Mouse (Mus musculus) forebrain, embryonic 10.5 days (tissue): ENCODE measurements around the gene Fgf13. TPM values are rescaled to one million over a fixed set of nuclear protein-coding genes. Genes with fewer than 3 reads are reported as not detected.

Experiments
- DNase-seq: peaks from one replicate; pipeline ENCODE4 v3.0.0-alpha.2; 2017; ENCODE audit warnings: low spot score; ENCODE audit errors: extremely low spot score
- H3K27ac ChIP-seq: fragments of 300-500 bp; sonication (generic); 2 replicates; pipeline ENCODE4 v1.5.1; 2016; ENCODE audit warnings: mild to moderate bottlenecking
- H3K27me3 ChIP-seq: fragments of 300-500 bp; sonication (generic); 2 replicates; pipeline ENCODE4 v1.6.1; 2016; ENCODE audit warnings: mild to moderate bottlenecking; ENCODE audit not compliant: poor library complexity, severe bottlenecking
- H3K36me3 ChIP-seq: fragments of 300-500 bp; sonication (generic); replicated peaks from 2 replicates; pipeline ENCODE4 v1.6.1; 2016; ENCODE audit warnings: mild to moderate bottlenecking, moderate library complexity
- H3K4me1 ChIP-seq: fragments of 300-500 bp; sonication (generic); 2 replicates; pipeline ENCODE4 v1.6.1; 2016
- H3K4me3 ChIP-seq: fragments of 300-500 bp; sonication (generic); 2 replicates; pipeline ENCODE4 v1.5.1; 2016; ENCODE audit warnings: mild to moderate bottlenecking, moderate library complexity
- H3K9me3 ChIP-seq: fragments of 300-500 bp; sonication (generic); 2 replicates; pipeline ENCODE4 v1.6.1; 2016; ENCODE audit warnings: mild to moderate bottlenecking, moderate library complexity
- WGBS: fragments of 180-500 bp; shearing (Covaris S2); methylation state at CpG from one replicate; pipeline ENCODE4 v1.1.7; 2016; 5-methylcytosine and 5-hydroxymethylcytosine counted together
- microRNA counts: library from miRNA; unstranded; fragments of <30 nt; microRNA quantifications from one replicate; lab custom pipeline; 2017
- microRNA-seq: library from miRNA; unstranded; fragments of <30 nt; microRNA quantifications from one replicate; pipeline ENCODE4, GENCODE M21; 2017
- polyA plus RNA-seq: library from polyadenylated mRNA; unstranded; fragments of >200 nt; fragmentation: Nextera tagmentation; extraction: Ambion mirVana; gene quantifications from 2 replicates; pipeline ENCODE4 v1.2.1, GENCODE M21; 2016

Gene Fgf13
- polyA plus RNA-seq, 1 experiment from 2014 or later = 20.6 TPM

DNA sequence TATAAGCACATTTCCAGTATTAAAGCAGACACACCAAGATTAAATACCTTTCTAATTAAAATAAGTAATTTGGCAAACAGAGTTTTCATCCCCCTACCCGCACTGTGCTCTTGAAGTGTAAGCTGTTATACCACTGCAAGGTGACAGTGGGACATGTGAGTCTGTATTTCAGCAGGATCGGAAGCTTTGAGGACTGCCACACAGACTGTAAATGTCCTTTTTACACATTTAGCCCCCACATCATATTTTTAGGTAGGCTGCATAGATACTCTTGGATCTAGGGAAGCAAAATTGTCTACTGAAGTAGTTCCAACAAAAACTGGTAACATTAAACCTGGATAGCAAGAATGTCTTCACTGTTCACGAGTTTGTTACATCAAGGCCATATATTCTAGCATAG, 495.8 kb downstream of the Fgf13 start:
- Histone ChIP-seq H3K4me3 (no peak overlapping the region), H3K4me1 (no peaks in the 10 kb centered on the region), H3K27ac (no peak overlapping the region), H3K9me3 (no peaks in the 10 kb centered on the region), H3K27me3 (no peaks in the 10 kb centered on the region), H3K36me3 (no peaks in the 10 kb centered on the region)
- no peak for DNase-seq
- 87% methylated on average over 3 of the region's 3 CpGs for WGBS

DNA sequence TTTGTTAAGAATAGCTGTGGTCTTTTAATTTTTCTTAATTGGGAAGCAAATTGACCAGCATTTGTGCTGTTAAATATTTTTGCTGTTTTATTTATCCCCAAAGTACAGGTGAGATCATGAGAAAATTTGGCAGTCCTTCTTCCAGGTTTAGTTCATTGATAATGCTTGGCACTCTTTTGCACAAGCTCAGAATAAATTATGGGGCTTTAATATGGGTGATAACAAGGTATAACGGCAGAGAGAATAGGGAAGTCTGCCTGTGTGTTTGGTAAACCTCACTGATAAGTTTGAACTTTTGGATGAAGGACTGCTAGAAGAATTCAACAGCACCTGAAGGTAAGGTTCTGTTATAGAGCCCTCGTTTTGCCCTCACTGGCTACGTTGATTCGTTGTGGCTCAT, 504.7 kb downstream of the Fgf13 start:
- H3K36me3 ChIP-seq = no peaks in the 10 kb centered on the region; the same call in 1 of the 2 replicates
- no peaks in the 10 kb centered on the region for H3K9me3 ChIP-seq
- no peak for DNase-seq
- no peaks in the 10 kb centered on the region for H3K4me1 ChIP-seq
- no peaks in the 10 kb centered on the region for H3K27me3 ChIP-seq
- WGBS = 85% methylated on average over 4 of the region's 4 CpGs
- no peak overlapping the region for H3K4me3 ChIP-seq
- no peak overlapping the region for H3K27ac ChIP-seq

DNA sequence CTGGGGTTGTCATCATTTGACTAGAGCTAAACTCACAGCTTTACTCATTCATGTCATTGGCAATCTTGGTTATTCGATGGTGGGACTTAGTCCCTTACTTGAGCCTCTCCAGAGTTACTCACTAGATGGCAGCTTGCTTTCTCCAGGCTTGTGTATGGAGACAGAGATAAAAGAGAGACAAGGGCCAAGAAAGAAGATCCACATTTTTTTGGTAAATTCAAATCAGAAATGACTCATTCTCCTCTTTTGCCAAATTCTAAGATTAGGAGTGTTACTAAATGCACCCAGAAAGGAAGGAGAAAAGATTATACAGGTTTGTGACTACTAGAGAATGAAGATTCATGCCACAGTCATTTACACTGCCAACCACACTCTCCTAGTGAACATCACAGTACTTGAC, 532.9 kb downstream of the Fgf13 start:
- H3K36me3 ChIP-seq = no peaks in the 10 kb centered on the region
- DNase-seq = no peak
- no peak overlapping the region for H3K27ac ChIP-seq
- H3K4me1 ChIP-seq = no peaks in the 10 kb centered on the region
- no peak overlapping the region for H3K4me3 ChIP-seq
- H3K9me3 ChIP-seq = no peaks in the 10 kb centered on the region
- 82% methylated on average over 1 of the region's 1 CpGs for WGBS
- H3K27me3 ChIP-seq = no peaks in the 10 kb centered on the region

MicroRNA genes within 50 kb of the gene (microRNA counts, 519-probe panel; counts per million panel counts)
- 2,306 counts per million, percentile 68 among the panel's probes with 10 or more counts for microRNA mmu-miR-504 (lab: Ali Mortazavi, UCI)

Small RNAs within 50 kb of the gene (microRNA-seq; reads per million reads assigned to microRNA genes)
- 21.6 reads per million, percentile 31 among the genes with 10 or more reads in this experiment for gene Mir504
